Mouse (Mus musculus): Measurements from ENCODE around the gene Sema4c. TPM values are rescaled to one million over a fixed set of nuclear protein-coding genes. Genes with fewer than 3 reads are reported as not detected.

Sema4c gene
- total and polyA plus RNA-seq, 3 experiments: 0.19 to 1.4 TPM; not detected in 1

DNA sequence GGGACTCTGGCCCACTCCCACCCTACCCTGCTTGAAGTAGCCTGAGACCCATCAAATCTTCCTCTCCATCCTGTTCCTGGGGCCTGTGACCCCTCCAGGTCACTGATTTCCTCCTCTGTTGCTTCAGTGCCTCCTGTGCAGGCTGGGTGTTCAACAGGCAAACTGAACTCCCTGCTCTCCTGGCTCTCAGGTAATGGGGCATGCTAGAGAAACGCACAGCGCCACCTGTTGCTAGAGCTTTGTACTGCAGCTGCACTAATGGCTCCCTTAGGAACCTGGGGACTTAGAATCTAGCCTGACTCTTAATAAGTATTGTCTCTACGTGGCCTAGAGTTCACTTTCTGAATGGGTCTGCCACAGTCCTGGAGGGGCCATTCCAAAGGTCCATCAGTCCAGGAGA is 56.9 kb downstream of the Sema4c start:
- Histone ChIP-seq H3K9me3 (replicated peaks; ENCODE audit: insufficient read depth, low read length) (no peaks in the 10 kb centered on the region), H3K36me3 (ENCODE audit: control insufficient read depth in 1 of 2, insufficient read depth in 2 of 2, low read length in 2 of 2) (no peaks in the 10 kb centered on the region), H3K4me3 (ENCODE audit: control insufficient read depth in 1 of 2, insufficient read depth in 1 of 2, low read depth in 2 of 2, low read length in 2 of 2) (no peak overlapping the region), H3K27ac (ENCODE audit: control insufficient read depth, low read depth, low read length) (no peak overlapping the region), H3K9ac (ENCODE audit: control insufficient read depth, low read depth, low read length, poor library complexity, severe bottlenecking) (no peak overlapping the region), H3K79me2 (ENCODE audit: control insufficient read depth, insufficient read depth, low read length, poor library complexity) (no peaks in the 10 kb centered on the region), H3K4me1 (ENCODE audit: control insufficient read depth in 1 of 2, insufficient read depth in 2 of 2, low read length in 2 of 2) (no peaks in the 10 kb centered on the region), H3K27me3 (ENCODE audit: control insufficient read depth in 1 of 2, insufficient read depth in 2 of 2, low read length in 2 of 2) (no peaks in the 10 kb centered on the region)
- peak; percentile 77 for DNase-seq (ENCODE audit: low read depth, low spot score)
- TF ChIP-seq CTCF (IDR thresholded peaks at IDR 0.05 in 2 of 3, conservative IDR thresholded peaks at IDR 0.05 in 1 of 3; ENCODE audit: control insufficient read depth in 1 of 3, insufficient read depth in 1 of 3, low read depth in 2 of 3, low read length in 3 of 3, poor library complexity in 1 of 3, severe bottlenecking in 1 of 3) (peak; percentile 91 to 99 (median 92)), ZC3H11A (IDR thresholded peaks at IDR 0.05; ENCODE audit: low read depth, low read length) (peak; percentile 61), RAD21 (IDR thresholded peaks at IDR 0.05; ENCODE audit: low read depth, low read length) (peak; percentile 79), MXI1 (IDR thresholded peaks at IDR 0.05; ENCODE audit: low read depth, low read length) (no peak), NELFE (IDR thresholded peaks at IDR 0.05; ENCODE audit: low read depth, low read length) (no peak), MAZ (IDR thresholded peaks at IDR 0.05; ENCODE audit: low read depth, low read length) (no peak), ELF1 (IDR thresholded peaks at IDR 0.05; ENCODE audit: low read depth, low read length) (no peak), ZNF384 (IDR thresholded peaks at IDR 0.05; ENCODE audit: low read depth, low read length) (no peak), SMC3 (IDR thresholded peaks at IDR 0.05; ENCODE audit: low read depth, low read length) (peak; percentile 87)

Other genes starting within 250 kb of the Sema4c start
- 26.4 and 29.0 TPM in 2 replicates for gene Kansl3, start 189.2 kb downstream of the Sema4c start, total RNA-seq (2012; rRNA removed)
- gene Kansl3, start 189.2 kb downstream of the Sema4c start, polyA plus RNA-seq (2012; ENCODE audit: insufficient read depth in 1 of 2, insufficient read length in 2 of 2, low read depth in 1 of 2, low replicate concordance in 2 of 2, missing spikeins in 1 of 2): 10 to 100 TPM; 45.6 to 55.4 TPM
- gene Fer1l5, start 186.1 kb downstream of the Sema4c start, total RNA-seq (2012; rRNA removed): 0.13 TPM in 1 of 2 replicates, not detected in the other
- 1 to 10 TPM in 1 of 2 experiments, not detected in 1; 2.3 TPM for gene Fer1l5, start 186.1 kb downstream of the Sema4c start, polyA plus RNA-seq (2012; ENCODE audit: insufficient read depth in 1 of 2, insufficient read length in 2 of 2, low read depth in 1 of 2, low replicate concordance in 2 of 2, missing spikeins in 1 of 2)
- 6.1 and 7.0 TPM in 2 replicates for gene Lman2l, start 113.1 kb downstream of the Sema4c start, total RNA-seq (2012; rRNA removed)
- 10 to 100 TPM in 1 of 2 experiments, not detected in 1; 19.7 TPM for gene Lman2l, start 113.1 kb downstream of the Sema4c start, polyA plus RNA-seq (2012; ENCODE audit: insufficient read depth in 1 of 2, insufficient read length in 2 of 2, low read depth in 1 of 2, low replicate concordance in 2 of 2, missing spikeins in 1 of 2)
- 7.8 and 8.1 TPM in 2 replicates for gene Cnnm4, start 86.7 kb downstream of the Sema4c start, total RNA-seq (2012; rRNA removed)
- 1 to 10 TPM in 1 of 2 experiments, not detected in 1; 8.5 TPM for gene Cnnm4, start 86.7 kb downstream of the Sema4c start, polyA plus RNA-seq (2012; ENCODE audit: insufficient read depth in 1 of 2, insufficient read length in 2 of 2, low read depth in 1 of 2, low replicate concordance in 2 of 2, missing spikeins in 1 of 2)
- gene Cnnm3, start 46.5 kb downstream of the Sema4c start, total RNA-seq (2012; rRNA removed): 3.8 and 4.2 TPM in 2 replicates
- gene Cnnm3, start 46.5 kb downstream of the Sema4c start, polyA plus RNA-seq (2012; ENCODE audit: insufficient read depth in 1 of 2, insufficient read length in 2 of 2, low read depth in 1 of 2, low replicate concordance in 2 of 2, missing spikeins in 1 of 2): 1 to 10 TPM in 1 of 2 experiments, not detected in 1; 9.9 TPM
- 2.0 and 2.9 TPM in 2 replicates for gene Ankrd23, start 21.5 kb downstream of the Sema4c start, total RNA-seq (2012; rRNA removed)
- gene Ankrd23, start 21.5 kb downstream of the Sema4c start, polyA plus RNA-seq (2012; ENCODE audit: insufficient read depth in 1 of 2, insufficient read length in 2 of 2, low read depth in 1 of 2, low replicate concordance in 2 of 2, missing spikeins in 1 of 2): 1 to 10 TPM in 1 of 2 experiments, not detected in 1; 3.7 TPM
- gene Gm42417, start 18.9 kb downstream of the Sema4c start, total RNA-seq (2012; rRNA removed): not detected in 2 replicates
- gene Gm42417, start 18.9 kb downstream of the Sema4c start, polyA plus RNA-seq (2012; ENCODE audit: insufficient read depth in 1 of 2, insufficient read length in 2 of 2, low read depth in 1 of 2, low replicate concordance in 2 of 2, missing spikeins in 1 of 2): under 1 TPM in 1 of 2 experiments, not detected in 1; 0.74 TPM
- 8.8 and 9.7 TPM in 2 replicates for gene Ankrd39, start 10.9 kb downstream of the Sema4c start, total RNA-seq (2012; rRNA removed)
- 10 to 100 TPM in 1 of 2 experiments, not detected in 1; 14.4 TPM for gene Ankrd39, start 10.9 kb downstream of the Sema4c start, polyA plus RNA-seq (2012; ENCODE audit: insufficient read depth in 1 of 2, insufficient read length in 2 of 2, low read depth in 1 of 2, low replicate concordance in 2 of 2, missing spikeins in 1 of 2)
- 0.19 and 0.33 TPM in 2 replicates for gene Fam178b, start 124.8 kb upstream of the Sema4c start, total RNA-seq (2012; rRNA removed)
- under 1 TPM in 1 of 2 experiments, not detected in 1; 0.29 TPM for gene Fam178b, start 124.8 kb upstream of the Sema4c start, polyA plus RNA-seq (2012; ENCODE audit: insufficient read depth in 1 of 2, insufficient read length in 2 of 2, low read depth in 1 of 2, low replicate concordance in 2 of 2, missing spikeins in 1 of 2)
- gene Cox5b, start 133.1 kb upstream of the Sema4c start, total RNA-seq (2012; rRNA removed): 498 and 541 TPM in 2 replicates
- gene Cox5b, start 133.1 kb upstream of the Sema4c start, polyA plus RNA-seq (2012; ENCODE audit: insufficient read depth in 1 of 2, insufficient read length in 2 of 2, low read depth in 1 of 2, low replicate concordance in 2 of 2, missing spikeins in 1 of 2): 1,000 to 10,000 TPM in 1 of 2 experiments, not detected in 1; 1,152 TPM
- not detected in 2 replicates for gene 4933424G06Rik, start 151.8 kb upstream of the Sema4c start, total RNA-seq (2012; rRNA removed)
- not detected for gene 4933424G06Rik, start 151.8 kb upstream of the Sema4c start, polyA plus RNA-seq (2012; ENCODE audit: insufficient read depth in 1 of 2, insufficient read length in 2 of 2, low read depth in 1 of 2, low replicate concordance in 2 of 2, missing spikeins in 1 of 2)
- 71.0 and 86.1 TPM in 2 replicates for gene Actr1b, start 156.1 kb upstream of the Sema4c start, total RNA-seq (2012; rRNA removed)
- 100 to 1,000 TPM in 1 of 2 experiments, not detected in 1; 106 TPM for gene Actr1b, start 156.1 kb upstream of the Sema4c start, polyA plus RNA-seq (2012; ENCODE audit: insufficient read depth in 1 of 2, insufficient read length in 2 of 2, low read depth in 1 of 2, low replicate concordance in 2 of 2, missing spikeins in 1 of 2)
- not detected in 2 replicates for gene Zap70, start 203.4 kb upstream of the Sema4c start, total RNA-seq (2012; rRNA removed)
- not detected for gene Zap70, start 203.4 kb upstream of the Sema4c start, polyA plus RNA-seq (2012; ENCODE audit: insufficient read depth in 1 of 2, insufficient read length in 2 of 2, low read depth in 1 of 2, low replicate concordance in 2 of 2, missing spikeins in 1 of 2)